Mouse (Mus musculus): ENCODE data around the gene Fgfr2.

The Fgfr2 gene

DNA sequence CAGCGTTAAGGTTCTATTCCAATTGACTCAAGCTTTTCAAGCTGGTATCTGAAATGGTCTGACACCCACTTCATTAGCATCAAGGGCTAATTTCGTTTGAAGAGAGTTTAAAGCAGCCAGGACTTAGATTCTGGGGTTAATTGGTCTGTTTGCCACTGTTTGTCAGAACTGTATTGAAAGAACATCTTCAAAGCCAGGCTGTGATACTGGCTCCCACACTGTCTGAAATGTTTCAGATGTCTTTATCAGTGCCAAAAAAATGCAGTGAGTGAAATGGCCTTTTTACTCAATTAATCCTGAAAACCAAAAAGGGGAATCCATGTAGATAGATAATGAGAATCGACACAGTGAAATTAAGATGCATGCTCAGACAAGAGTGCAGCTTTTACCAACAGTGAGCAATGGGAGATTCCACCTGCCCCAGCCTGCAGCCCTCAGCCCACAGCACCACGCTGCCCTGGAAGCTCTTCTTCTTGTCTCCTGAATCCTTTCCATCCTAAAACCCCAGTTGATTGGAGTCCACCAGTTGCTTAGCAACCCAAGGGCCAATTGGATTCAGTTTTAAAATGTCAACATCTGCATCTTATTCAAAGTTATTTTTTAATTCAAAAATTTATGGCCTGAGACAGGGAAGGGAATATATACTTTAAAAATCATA lies 3005.6 kb downstream of the Fgfr2 start:
- no peak for DNase-seq (ENCODE audit: low spot score)

DNA sequence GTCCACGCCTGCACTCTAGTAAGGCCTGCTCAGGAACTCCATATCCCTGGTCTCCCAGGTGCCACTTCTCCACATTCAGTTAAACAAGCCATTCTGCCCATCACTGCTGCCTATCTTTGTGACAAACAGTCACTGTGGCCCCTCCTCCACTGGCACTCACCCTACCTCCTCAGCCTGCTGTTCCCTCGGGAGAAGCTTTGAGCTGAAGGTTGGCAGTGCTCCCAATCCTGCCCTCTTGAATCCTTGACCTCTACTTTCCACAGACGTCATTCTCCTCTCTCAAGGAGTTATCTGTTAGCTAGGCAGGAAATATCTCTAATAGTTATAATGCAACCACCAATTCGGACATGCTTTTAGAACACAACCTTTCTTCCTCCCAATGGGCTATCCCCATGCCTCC lies 3008.7 kb downstream of the Fgfr2 start:
- DNase-seq (ENCODE audit: low spot score), result no peak

All from spleen, adult 12 weeks (tissue).